Mouse (Mus musculus) ES-E14 (cell line): ENCODE data around the gene Krt31.

ENCODE experiments used
- HCFC1 ChIP-seq: IDR thresholded peaks from 2 replicates; pipeline ENCODE4 v1.6.1; 2012; ENCODE audit warnings: low read length, inconsistent platforms, borderline replicate concordance; ENCODE audit not compliant: insufficient read depth
- MAFK ChIP-seq: IDR thresholded peaks from 2 replicates; pipeline ENCODE4 v1.6.1; 2014; ENCODE audit warnings: mild to moderate bottlenecking, low read depth, low read length, inconsistent platforms; ENCODE audit not compliant: insufficient read depth
- ZC3H11A ChIP-seq: IDR thresholded peaks from 2 replicates; pipeline ENCODE4 v1.6.1; 2012; ENCODE audit warnings: low read depth, mild to moderate bottlenecking, inconsistent platforms, low read length, borderline replicate concordance
- ZNF384 ChIP-seq: IDR thresholded peaks from 2 replicates; pipeline ENCODE4 v1.6.1; 2012; ENCODE audit warnings: low read depth, low read length, inconsistent platforms

DNA sequence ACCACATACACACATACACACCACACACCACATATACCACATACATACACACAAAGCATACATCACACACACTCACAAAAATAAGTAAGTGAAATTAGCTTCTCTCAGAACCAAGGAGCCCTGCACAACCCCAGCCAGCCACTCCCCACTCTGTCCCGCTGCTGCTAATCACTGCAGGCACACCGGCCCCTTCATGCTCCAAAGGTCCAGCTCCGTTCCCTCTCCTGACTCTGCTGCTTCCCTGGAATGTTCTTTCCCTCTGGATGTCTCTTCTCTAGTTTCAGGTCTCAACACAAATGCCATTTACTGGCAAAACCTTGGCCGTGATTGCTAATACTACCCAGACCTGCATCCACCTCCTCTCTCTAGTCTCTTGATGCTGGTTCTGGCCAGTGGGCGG lies 39.7 kb downstream of the Krt31 start:
- TF ChIP-seq HCFC1: no peak
- TF ChIP-seq MAFK: no peak
- no peak for TF ChIP-seq ZC3H11A
- no peak for TF ChIP-seq ZNF384
